Mouse (Mus musculus) splenic B cell, adult 2 months (primary cell): ENCODE data around the gene Tut1.
"Not testable (repeated sequence)": the region's sequence is repeated elsewhere in the genome, so short reads cannot be mapped to it uniquely, and the experiment has no call there.

Experiments
- DNase-seq: peaks from one replicate; pipeline ENCODE4 v3.0.0-alpha.2; 2011; ENCODE audit warnings: low read depth, low spot score
- H3K27me3 ChIP-seq: 2 replicates; pipeline ENCODE4 v1.6.1; 2012; ENCODE audit warnings: mild to moderate bottlenecking, low read length, moderate library complexity, mixed read lengths; ENCODE audit not compliant: control insufficient read depth, poor library complexity, insufficient read depth, severe bottlenecking
- H3K36me3 ChIP-seq: 2 replicates; pipeline ENCODE4 v1.6.1; 2012; ENCODE audit warnings: mild to moderate bottlenecking, low read length, moderate library complexity, mixed read lengths; ENCODE audit not compliant: control insufficient read depth, poor library complexity, insufficient read depth, severe bottlenecking

Gene Tut1

GRCm38 (mm10) chr19:8965075-8965474 lies 11.4 kb downstream of the Tut1 start:
- Histone ChIP-seq H3K27me3 (no peaks in the 10 kb centered on the region), H3K36me3 (peaks cover 16% of the 10 kb centered on the region)
- DNase-seq = no peak

GRCm38 (mm10) chr19:8965771-8966170 lies 12.1 kb downstream of the Tut1 start:
- H3K27me3 ChIP-seq = no peaks in the 10 kb centered on the region
- peaks cover 17% of the 10 kb centered on the region for H3K36me3 ChIP-seq
- DNase-seq = no peak

GRCm38 (mm10) chr19:8966198-8966589 lies 12.5 kb downstream of the Tut1 start:
- DNase-seq = no peak
- Histone ChIP-seq H3K36me3 (peaks cover 18% of the 10 kb centered on the region), H3K27me3 (no peaks in the 10 kb centered on the region)

GRCm38 (mm10) chr19:8966590-8967372 lies 13.1 kb downstream of the Tut1 start, which contains the start of gene Eef1g:
Gene Eef1g (plus strand): TSS chr19:8967041.
- H3K36me3 ChIP-seq = peaks cover 22% of the 10 kb centered on the region
- H3K27me3 ChIP-seq = no peaks in the 10 kb centered on the region
- peak; percentile 99 for DNase-seq

- Histone ChIP-seq H3K36me3 (peaks cover 26% of the 10 kb centered on the region), H3K27me3 (no peaks in the 10 kb centered on the region)
- no peak for DNase-seq
Measured at GRCm38 (mm10) chr19:8967373-8967743, 13.7 kb downstream of the Tut1 start.

DNA sequence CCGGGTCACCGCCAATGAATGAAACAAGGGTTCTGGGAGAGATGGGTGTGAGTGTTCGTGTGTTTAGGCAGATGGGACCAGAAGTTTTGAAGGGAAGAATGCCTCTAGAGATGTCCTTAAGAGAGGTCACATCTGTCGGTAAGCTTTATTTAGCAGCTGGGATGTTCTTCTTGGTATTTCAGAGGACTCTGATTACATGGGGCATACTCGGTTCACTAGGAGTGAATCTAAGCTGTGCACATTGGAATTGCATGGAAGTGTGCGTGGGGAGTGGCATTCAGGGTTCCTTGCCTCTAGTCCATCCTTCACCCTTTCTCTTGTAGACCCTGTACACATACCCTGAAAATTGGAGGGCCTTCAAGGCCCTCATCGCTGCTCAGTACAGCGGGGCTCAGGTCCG lies 14.2 kb downstream of the Tut1 start:
- H3K27me3 ChIP-seq = no peaks in the 10 kb centered on the region
- DNase-seq = no peak
- peaks cover 27% of the 10 kb centered on the region for H3K36me3 ChIP-seq

- not testable (repeated sequence) for DNase-seq, H3K27me3 ChIP-seq
- H3K36me3 ChIP-seq = peaks cover 33% of the 10 kb centered on the region
Measured at GRCm38 (mm10) chr19:8972491-8972890, 18.8 kb downstream of the Tut1 start.

- no peaks in the 10 kb centered on the region for H3K27me3 ChIP-seq
- peaks cover 35% of the 10 kb centered on the region; the same call in 1 of the 2 replicates for H3K36me3 ChIP-seq
- no peak for DNase-seq
Measured at GRCm38 (mm10) chr19:8974638-8975037, 21.0 kb downstream of the Tut1 start.

GRCm38 (mm10) chr19:8975491-8975890 lies 21.8 kb downstream of the Tut1 start:
- Histone ChIP-seq H3K36me3 (peaks cover 30% of the 10 kb centered on the region; the same call in 1 of the 2 replicates), H3K27me3 (no peaks in the 10 kb centered on the region)
- no peak for DNase-seq

- DNase-seq = peak; percentile 87
- H3K27me3 ChIP-seq = no peaks in the 10 kb centered on the region
- peaks cover 24% of the 10 kb centered on the region; the same call in 1 of the 2 replicates for H3K36me3 ChIP-seq
Measured at GRCm38 (mm10) chr19:8976535-8976934, 22.9 kb downstream of the Tut1 start.

- Histone ChIP-seq H3K36me3 (peaks cover 9% of the 10 kb centered on the region; the same call in 1 of the 2 replicates), H3K27me3 (no peaks in the 10 kb centered on the region)
- DNase-seq = peak; percentile 73
Measured at GRCm38 (mm10) chr19:8980771-8981170, 27.1 kb downstream of the Tut1 start.

- H3K27me3 ChIP-seq = no peaks in the 10 kb centered on the region
- H3K36me3 ChIP-seq = peaks cover 9% of the 10 kb centered on the region; the same call in 1 of the 2 replicates
- peak; percentile 57 for DNase-seq
Measured at GRCm38 (mm10) chr19:8981450-8982168, 28.0 kb downstream of the Tut1 start.

DNA sequence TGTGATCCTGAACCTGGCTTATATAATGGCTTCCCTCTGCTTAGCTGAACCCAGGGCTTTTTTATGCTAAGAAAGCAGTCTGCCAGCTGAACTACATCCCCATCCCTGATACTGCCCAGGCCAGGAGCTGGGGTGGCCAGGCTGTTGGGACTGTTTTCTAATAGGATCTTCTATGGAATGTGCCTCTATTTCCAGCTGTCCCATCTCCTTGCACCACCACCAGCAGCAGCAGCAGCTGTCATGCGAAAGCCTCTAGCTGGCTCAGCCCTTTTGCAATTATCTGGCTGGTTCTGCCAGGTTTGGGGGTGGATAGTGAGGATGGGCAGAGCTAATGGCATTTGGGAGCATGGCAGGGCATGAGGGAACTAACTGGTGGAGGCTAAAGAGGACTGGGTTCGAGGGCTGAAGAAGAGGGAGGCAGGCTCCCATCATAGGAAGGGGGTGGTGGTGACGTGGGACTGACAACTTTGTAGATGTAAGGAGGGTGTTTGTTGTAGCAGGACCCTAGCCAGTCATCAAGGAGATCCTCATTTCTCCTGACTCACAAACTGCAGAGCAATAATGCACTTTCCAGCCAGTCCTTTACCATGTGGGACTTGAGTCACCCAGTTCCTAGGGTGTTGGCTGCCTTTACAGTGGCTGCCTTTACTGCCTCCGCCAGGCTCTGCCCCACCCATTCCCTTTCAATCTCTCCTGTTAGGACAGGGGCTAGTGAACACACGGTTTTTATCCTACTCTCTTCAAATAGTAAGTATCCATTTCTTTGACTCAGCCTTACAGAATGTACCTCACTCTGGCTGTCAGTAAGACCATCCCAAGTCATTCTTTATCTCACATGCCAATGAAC lies 28.9 kb downstream of the Tut1 start:
- no peaks in the 10 kb centered on the region for H3K27me3 ChIP-seq
- peaks cover 5% of the 10 kb centered on the region; the same call in 1 of the 2 replicates for H3K36me3 ChIP-seq
- no peak for DNase-seq

- no peak for DNase-seq
- H3K27me3 ChIP-seq = no peaks in the 10 kb centered on the region
Measured at GRCm38 (mm10) chr19:8983150-8983650, 29.6 kb downstream of the Tut1 start.

More at GRCm38 (mm10) chr19:8983150-8983650, 29.6 kb downstream of the Tut1 start:
- peaks cover 4% of the 10 kb centered on the region; the same call in 1 of the 2 replicates for H3K36me3 ChIP-seq
